Mouse (Mus musculus): ENCODE data around the gene Kng1. TPM values are rescaled to one million over a fixed set of nuclear protein-coding genes. Genes with fewer than 3 reads are reported as not detected.

Kng1 gene
- polyA plus RNA-seq, 1 experiment from 2014 or later: 918 TPM

- H3K27ac ChIP-seq (replicated peaks): no peak overlapping the region
Observed at GRCm38 (mm10) chr16:23106121-23106520, 48.5 kb downstream of the Kng1 start.

GRCm38 (mm10) chr16:23107231-23107942 lies 49.7 kb downstream of the Kng1 start, which contains the start of gene Eif4a2:
Gene Eif4a2, plus strand, starts transcription at chr16:23107444.
- H3K4me3 ChIP-seq (replicated peaks): peak within 1 kb of the TSS; percentile 82
- peak; percentile 93 for ATAC-seq (ENCODE audit: insufficient read depth)
- H3K27ac ChIP-seq (replicated peaks): peak within 1 kb of the TSS; percentile 94
- WGBS (ENCODE audit: insufficient replicate concordance): under 1% methylated on average over 71 of the region's 71 CpGs
- H3K4me1 ChIP-seq (replicated peaks): peaks cover 59% of the 10 kb centered on the region
- peak within 1 kb of the TSS; percentile 82 for H3K4me2 ChIP-seq
- peaks cover 41% of the 10 kb centered on the region for H3K36me3 ChIP-seq (replicated peaks)
- H3K27me3 ChIP-seq: no peaks in the 10 kb centered on the region
- peak within 1 kb of the TSS; percentile 96 for H3K9ac ChIP-seq
- H3K9me3 ChIP-seq (replicated peaks): no peaks in the 10 kb centered on the region

More at GRCm38 (mm10) chr16:23106121-23106520, 48.5 kb downstream of the Kng1 start:
- WGBS (ENCODE audit: insufficient replicate concordance): 66% methylated on average over 7 of the region's 7 CpGs
- no peaks in the 10 kb centered on the region for H3K9me3 ChIP-seq (replicated peaks)
- no peak overlapping the region for H3K4me3 ChIP-seq (replicated peaks)
- H3K9ac ChIP-seq: no peak overlapping the region
- H3K4me1 ChIP-seq (replicated peaks): peaks cover 52% of the 10 kb centered on the region
- H3K36me3 ChIP-seq (replicated peaks): peaks cover 29% of the 10 kb centered on the region
- no peak for ATAC-seq (ENCODE audit: insufficient read depth)
- H3K27me3 ChIP-seq: no peaks in the 10 kb centered on the region
- peak overlapping the region; percentile 82 for H3K4me2 ChIP-seq

GRCm38 (mm10) chr16:23107946-23108759 lies 50.5 kb downstream of the Kng1 start:
- peak overlapping the region; percentile 82 for H3K4me2 ChIP-seq
- peak overlapping the region; percentile 94 for H3K27ac ChIP-seq (replicated peaks)
- H3K4me1 ChIP-seq (replicated peaks): peaks cover 51% of the 10 kb centered on the region
- H3K9ac ChIP-seq: peak overlapping the region; percentile 96
- H3K36me3 ChIP-seq (replicated peaks): peaks cover 49% of the 10 kb centered on the region
- peak overlapping the region; percentile 82 for H3K4me3 ChIP-seq (replicated peaks)
- WGBS (ENCODE audit: insufficient replicate concordance): under 1% methylated on average over 52 of the region's 52 CpGs
- no peaks in the 10 kb centered on the region for H3K9me3 ChIP-seq (replicated peaks)
- peak; percentile 71 for ATAC-seq (ENCODE audit: insufficient read depth)
- H3K27me3 ChIP-seq: no peaks in the 10 kb centered on the region

GRCm38 (mm10) chr16:23108943-23109342 lies 51.3 kb downstream of the Kng1 start:
- H3K4me3 ChIP-seq (replicated peaks): peak overlapping the region; percentile 82
- H3K27ac ChIP-seq (replicated peaks): peak overlapping the region; percentile 94
- H3K36me3 ChIP-seq (replicated peaks): peaks cover 53% of the 10 kb centered on the region
- no peaks in the 10 kb centered on the region for H3K27me3 ChIP-seq
- no peaks in the 10 kb centered on the region for H3K9me3 ChIP-seq (replicated peaks)
- peak overlapping the region; percentile 82 for H3K4me2 ChIP-seq
- 2% methylated on average over 5 of the region's 5 CpGs for WGBS (ENCODE audit: insufficient replicate concordance)
- peak overlapping the region; percentile 96 for H3K9ac ChIP-seq
- ATAC-seq (ENCODE audit: insufficient read depth): no peak
- peaks cover 44% of the 10 kb centered on the region for H3K4me1 ChIP-seq (replicated peaks)

- peak overlapping the region; percentile 82 for H3K4me3 ChIP-seq (replicated peaks)
- WGBS (ENCODE audit: insufficient replicate concordance): 33% methylated on average over 5 of the region's 5 CpGs
Observed at GRCm38 (mm10) chr16:23109350-23110280, 52.0 kb downstream of the Kng1 start.

GRCm38 (mm10) chr16:23112348-23112747 lies 54.7 kb downstream of the Kng1 start:
- no peak for ATAC-seq (ENCODE audit: insufficient read depth)
- no peaks in the 10 kb centered on the region for H3K9me3 ChIP-seq (replicated peaks)
- no peak overlapping the region for H3K27ac ChIP-seq (replicated peaks)
- no peak overlapping the region for H3K9ac ChIP-seq
- H3K4me2 ChIP-seq: no peak overlapping the region
- no peaks in the 10 kb centered on the region for H3K27me3 ChIP-seq
- H3K36me3 ChIP-seq (replicated peaks): peaks cover 86% of the 10 kb centered on the region
- H3K4me3 ChIP-seq (replicated peaks): no peak overlapping the region
- H3K4me1 ChIP-seq (replicated peaks): peaks cover 30% of the 10 kb centered on the region
- WGBS (ENCODE audit: insufficient replicate concordance): 76% methylated on average over 12 of the region's 12 CpGs

More at GRCm38 (mm10) chr16:23109350-23110280, 52.0 kb downstream of the Kng1 start:
- H3K4me1 ChIP-seq (replicated peaks): peaks cover 41% of the 10 kb centered on the region
- peak overlapping the region; percentile 82 for H3K4me2 ChIP-seq
- peak overlapping the region; percentile 94 for H3K27ac ChIP-seq (replicated peaks)
- H3K27me3 ChIP-seq: no peaks in the 10 kb centered on the region
- ATAC-seq (ENCODE audit: insufficient read depth): no peak
- peak overlapping the region; percentile 96 for H3K9ac ChIP-seq
- peaks cover 60% of the 10 kb centered on the region for H3K36me3 ChIP-seq (replicated peaks)
- no peaks in the 10 kb centered on the region for H3K9me3 ChIP-seq (replicated peaks)

- Histone ChIP-seq H3K9ac (no peak overlapping the region), H3K4me3 (replicated peaks) (no peak overlapping the region), H3K27me3 (no peaks in the 10 kb centered on the region), H3K4me2 (no peak overlapping the region), H3K36me3 (replicated peaks) (peaks cover 92% of the 10 kb centered on the region), H3K27ac (replicated peaks) (no peak overlapping the region), H3K9me3 (replicated peaks) (no peaks in the 10 kb centered on the region), H3K4me1 (replicated peaks) (peaks cover 30% of the 10 kb centered on the region)
- no peak for ATAC-seq (ENCODE audit: insufficient read depth)
- WGBS (ENCODE audit: insufficient replicate concordance): 35% methylated on average over 9 of the region's 9 CpGs
Observed at GRCm38 (mm10) chr16:23112861-23113435, 55.3 kb downstream of the Kng1 start.

GRCm38 (mm10) chr16:23113903-23114302 lies 56.2 kb downstream of the Kng1 start:
- Histone ChIP-seq H3K4me3 (replicated peaks) (no peak overlapping the region), H3K36me3 (replicated peaks) (peaks cover 91% of the 10 kb centered on the region), H3K4me2 (no peak overlapping the region), H3K9me3 (replicated peaks) (no peaks in the 10 kb centered on the region), H3K4me1 (replicated peaks) (peaks cover 27% of the 10 kb centered on the region), H3K27ac (replicated peaks) (no peak overlapping the region), H3K27me3 (no peaks in the 10 kb centered on the region), H3K9ac (no peak overlapping the region)
- ATAC-seq (ENCODE audit: insufficient read depth): 0 out of 2 replicates have a peak, but pooled peaks have one; percentile 11

GRCm38 (mm10) chr16:23114339-23115171 lies 56.9 kb downstream of the Kng1 start:
- H3K9me3 ChIP-seq (replicated peaks): no peaks in the 10 kb centered on the region
- H3K27me3 ChIP-seq: no peaks in the 10 kb centered on the region
- 0 out of 2 replicates have a peak, but pooled peaks have one; percentile 17 for ATAC-seq (ENCODE audit: insufficient read depth)
- H3K4me3 ChIP-seq (replicated peaks): no peak overlapping the region
- H3K9ac ChIP-seq: no peak overlapping the region
- H3K4me1 ChIP-seq (replicated peaks): peaks cover 21% of the 10 kb centered on the region
- peaks cover 91% of the 10 kb centered on the region for H3K36me3 ChIP-seq (replicated peaks)
- H3K27ac ChIP-seq (replicated peaks): no peak overlapping the region
- 48% methylated on average over 5 of the region's 5 CpGs for WGBS (ENCODE audit: insufficient replicate concordance)
- no peak overlapping the region for H3K4me2 ChIP-seq

- Histone ChIP-seq H3K4me1 (replicated peaks) (peaks cover 13% of the 10 kb centered on the region; the same call in 1 of the 2 replicates), H3K36me3 (replicated peaks) (peaks cover 91% of the 10 kb centered on the region), H3K27ac (replicated peaks) (no peak overlapping the region), H3K9me3 (replicated peaks) (no peaks in the 10 kb centered on the region), H3K4me3 (replicated peaks) (no peak overlapping the region), H3K9ac (no peak overlapping the region), H3K4me2 (no peak overlapping the region), H3K27me3 (no peaks in the 10 kb centered on the region)
- WGBS (ENCODE audit: insufficient replicate concordance): 84% methylated on average over 3 of the region's 3 CpGs
- no peak for ATAC-seq (ENCODE audit: insufficient read depth)
Observed at GRCm38 (mm10) chr16:23115486-23115885, 57.8 kb downstream of the Kng1 start.
